Mouse (Mus musculus) limb, embryonic 15.5 days (tissue): Measurements from ENCODE around the gene Catsperg2. TPM values are rescaled to one million over a fixed set of nuclear protein-coding genes. Genes with fewer than 3 reads are reported as not detected.
"Not testable (repeated sequence)": the region's sequence is repeated elsewhere in the genome, so short reads cannot be mapped to it uniquely, and the experiment has no call there.

Source experiments
- ATAC-seq: fragments of 200-750 bp; cut with Nextera tagmentation; 2 replicates; pipeline ENCODE4 v1.8.0; 2017; ENCODE audit warnings: low read depth, moderate TSS enrichment; ENCODE audit not compliant: insufficient number of reproducible peaks, low FRiP score, low TSS enrichment
- H3K27ac ChIP-seq: fragments of 300-500 bp; sonication (generic); 2 replicates; pipeline ENCODE4 v1.5.1; 2015; ENCODE audit warnings: moderate library complexity, mild to moderate bottlenecking, inconsistent platforms
- H3K27me3 ChIP-seq: fragments of 300-500 bp; sonication (generic); 2 replicates; pipeline ENCODE4 v1.6.1; 2015; ENCODE audit warnings: inconsistent platforms
- H3K36me3 ChIP-seq: fragments of 300-500 bp; sonication (generic); 2 replicates; pipeline ENCODE4 v1.6.1; 2015; ENCODE audit warnings: inconsistent platforms
- H3K4me1 ChIP-seq: fragments of 300-500 bp; sonication (generic); 2 replicates; pipeline ENCODE4 v1.6.1; 2015; ENCODE audit warnings: inconsistent platforms
- H3K4me2 ChIP-seq: fragments of 300-500 bp; sonication (generic); 2 replicates; pipeline ENCODE4 v1.6.1; 2015; ENCODE audit warnings: mild to moderate bottlenecking, inconsistent platforms
- H3K4me3 ChIP-seq: fragments of 300-500 bp; sonication (generic); 2 replicates; pipeline ENCODE4 v1.5.1; 2015; ENCODE audit warnings: mild to moderate bottlenecking, inconsistent platforms
- H3K9ac ChIP-seq: fragments of 300-500 bp; sonication (generic); 2 replicates; pipeline ENCODE4 v1.6.1; 2015; ENCODE audit warnings: inconsistent platforms
- H3K9me3 ChIP-seq: fragments of 300-500 bp; sonication (generic); 2 replicates; pipeline ENCODE4 v1.6.1; 2016; ENCODE audit warnings: inconsistent platforms
- WGBS: fragments of 180-500 bp; shearing (Covaris S2); methylation state at CpG from one replicate; pipeline ENCODE4 v1.1.7; 2015; 5-methylcytosine and 5-hydroxymethylcytosine counted together
- polyA plus RNA-seq: library from polyadenylated mRNA; unstranded; fragments of >200 nt; fragmentation: Nextera tagmentation; extraction: Ambion mirVana; gene quantifications from 2 replicates; pipeline ENCODE4 v1.2.1, GENCODE M21; 2015

Gene Catsperg2
- not detected in 2 replicates for polyA plus RNA-seq

GRCm38 (mm10) chr7:29726860-29727259 lies at the start of gene Catsperg2:
Catsperg2 (minus strand) TSS chr7:29727032.
- H3K9me3 ChIP-seq, H3K9ac ChIP-seq, H3K36me3 ChIP-seq, H3K27me3 ChIP-seq, ATAC-seq, H3K27ac ChIP-seq, H3K4me1 ChIP-seq: not testable (repeated sequence)
- WGBS, result 61% methylated on average over 11 of the region's 11 CpGs
- peak within 1 kb of the TSS; percentile 12; the same call in 1 of the 2 replicates for H3K4me2 ChIP-seq
- 0 out of 2 replicates have a peak within 1 kb of the TSS, but pooled peaks have one; percentile 7 for H3K4me3 ChIP-seq

- ATAC-seq, result no peak
- WGBS, result 95% methylated on average over 19 of the region's 19 CpGs
- Histone ChIP-seq H3K4me1 (no peaks in the 10 kb centered on the region), H3K36me3 (peaks cover 76% of the 10 kb centered on the region), H3K4me3 (no peak overlapping the region), H3K27me3 (no peaks in the 10 kb centered on the region), H3K27ac (no peak overlapping the region), H3K4me2 (no peak overlapping the region), H3K9ac (no peak overlapping the region), H3K9me3 (no peaks in the 10 kb centered on the region)
These were observed 49.7 kb upstream of the Catsperg2 start for GRCm38 (mm10) chr7:29776568-29776967.

GRCm38 (mm10) chr7:29774371-29774770 lies 47.5 kb upstream of the Catsperg2 start:
- Histone ChIP-seq H3K9me3 (no peaks in the 10 kb centered on the region), H3K36me3 (peaks cover 79% of the 10 kb centered on the region), H3K4me2 (no peak overlapping the region), H3K4me3 (no peak overlapping the region), H3K9ac (no peak overlapping the region), H3K27me3 (no peaks in the 10 kb centered on the region), H3K4me1 (peaks cover 7% of the 10 kb centered on the region), H3K27ac (no peak overlapping the region)
- ATAC-seq, result no peak
- WGBS, result 90% methylated on average over 3 of the region's 3 CpGs

GRCm38 (mm10) chr7:29773503-29773902 lies 46.7 kb upstream of the Catsperg2 start:
- no peak overlapping the region for H3K9ac ChIP-seq
- no peak overlapping the region for H3K27ac ChIP-seq
- H3K4me3 ChIP-seq, result no peak overlapping the region
- peaks cover 11% of the 10 kb centered on the region for H3K4me1 ChIP-seq
- H3K27me3 ChIP-seq, result no peaks in the 10 kb centered on the region
- H3K4me2 ChIP-seq, result no peak overlapping the region
- no peaks in the 10 kb centered on the region for H3K9me3 ChIP-seq
- ATAC-seq, result no peak
- 86% methylated on average over 7 of the region's 7 CpGs for WGBS
- peaks cover 70% of the 10 kb centered on the region for H3K36me3 ChIP-seq

- Histone ChIP-seq H3K9ac (peak overlapping the region; percentile 58), H3K27ac (peak overlapping the region; percentile 95), H3K4me1 (peaks cover 16% of the 10 kb centered on the region), H3K9me3 (no peaks in the 10 kb centered on the region), H3K4me2 (peak overlapping the region; percentile 56), H3K4me3 (peak overlapping the region; percentile 79), H3K36me3 (peaks cover 31% of the 10 kb centered on the region), H3K27me3 (no peaks in the 10 kb centered on the region)
- no peak for ATAC-seq
- 6% methylated on average over 10 of the region's 10 CpGs for WGBS
These were observed 42.1 kb upstream of the Catsperg2 start for GRCm38 (mm10) chr7:29768980-29769379.

- peak; percentile 89 for ATAC-seq
- under 1% methylated on average over 32 of the region's 32 CpGs for WGBS
These were observed 41.5 kb upstream of the Catsperg2 start, which contains the start of gene Zfp84 for GRCm38 (mm10) chr7:29768090-29768900. Zfp84 (plus strand) TSS chr7:29768552.

GRCm38 (mm10) chr7:29767058-29767686 lies 40.3 kb upstream of the Catsperg2 start:
- peaks cover 16% of the 10 kb centered on the region for H3K4me1 ChIP-seq
- H3K27ac ChIP-seq, result peak overlapping the region; percentile 78
- peak overlapping the region; percentile 79 for H3K4me3 ChIP-seq
- H3K9me3 ChIP-seq, result no peaks in the 10 kb centered on the region
- 2% methylated on average over 15 of the region's 15 CpGs for whole genome bisulfite sequencing
- peak overlapping the region; percentile 43 for H3K9ac ChIP-seq
- peak; percentile 53 for ATAC-seq
- no peaks in the 10 kb centered on the region for H3K27me3 ChIP-seq
- peak overlapping the region; percentile 57 for H3K4me2 ChIP-seq
- peaks cover 15% of the 10 kb centered on the region for H3K36me3 ChIP-seq

More at GRCm38 (mm10) chr7:29768090-29768900, 41.5 kb upstream of the Catsperg2 start, which contains the start of gene Zfp84:
- peak within 1 kb of the TSS; percentile 57 for H3K4me2 ChIP-seq
- H3K27ac ChIP-seq, result peak within 1 kb of the TSS; percentile 95
- H3K4me3 ChIP-seq, result peak within 1 kb of the TSS; percentile 79
- peaks cover 24% of the 10 kb centered on the region for H3K36me3 ChIP-seq
- H3K27me3 ChIP-seq, result no peaks in the 10 kb centered on the region
- H3K9ac ChIP-seq, result peak within 1 kb of the TSS; percentile 58
- no peaks in the 10 kb centered on the region for H3K9me3 ChIP-seq
- peaks cover 16% of the 10 kb centered on the region for H3K4me1 ChIP-seq

- Histone ChIP-seq H3K9ac (no peak overlapping the region), H3K4me2 (no peak overlapping the region), H3K4me3 (no peak overlapping the region), H3K4me1 (peaks cover 13% of the 10 kb centered on the region), H3K27ac (no peak overlapping the region), H3K36me3 (0 out of 2 replicates have a peak, but pooled peaks cover 5% of the 10 kb centered on the region), H3K27me3 (no peaks in the 10 kb centered on the region), H3K9me3 (no peaks in the 10 kb centered on the region)
- ATAC-seq, result no peak
- 76% methylated on average over 7 of the region's 7 CpGs for WGBS
These were observed 37.9 kb upstream of the Catsperg2 start for GRCm38 (mm10) chr7:29764702-29765101.

- no peak overlapping the region for H3K4me2 ChIP-seq
- no peak overlapping the region for H3K27ac ChIP-seq
- H3K4me3 ChIP-seq, result no peak overlapping the region
- whole genome bisulfite sequencing, result 87% methylated on average over 5 of the region's 5 CpGs
- no peaks in the 10 kb centered on the region for H3K9me3 ChIP-seq
- H3K4me1 ChIP-seq, result no peaks in the 10 kb centered on the region
- no peak overlapping the region for H3K9ac ChIP-seq
- 0 out of 2 replicates have a peak, but pooled peaks cover 5% of the 10 kb centered on the region for H3K36me3 ChIP-seq
- ATAC-seq, result no peak
- no peaks in the 10 kb centered on the region for H3K27me3 ChIP-seq
These were observed 33.6 kb upstream of the Catsperg2 start for GRCm38 (mm10) chr7:29760476-29760875.

GRCm38 (mm10) chr7:29742258-29742657 lies 15.4 kb upstream of the Catsperg2 start:
- no peak overlapping the region for H3K4me2 ChIP-seq
- no peak overlapping the region for H3K4me3 ChIP-seq
- H3K36me3 ChIP-seq, result no peaks in the 10 kb centered on the region
- H3K27me3 ChIP-seq, result no peaks in the 10 kb centered on the region
- no peak overlapping the region for H3K27ac ChIP-seq
- ATAC-seq, result no peak
- 89% methylated on average over 3 of the region's 3 CpGs for WGBS
- H3K4me1 ChIP-seq, result no peaks in the 10 kb centered on the region
- no peak overlapping the region for H3K9ac ChIP-seq
- H3K9me3 ChIP-seq, result no peaks in the 10 kb centered on the region

GRCm38 (mm10) chr7:29728055-29728454 lies 1.2 kb upstream of the Catsperg2 start:
- Histone ChIP-seq H3K9me3 (peaks cover 4% of the 10 kb centered on the region; the same call in 1 of the 2 replicates), H3K4me2 (no peak overlapping the region), H3K4me3 (no peak overlapping the region), H3K4me1 (no peaks in the 10 kb centered on the region), H3K36me3 (no peaks in the 10 kb centered on the region), H3K9ac (no peak overlapping the region), H3K27ac (no peak overlapping the region), H3K27me3 (no peaks in the 10 kb centered on the region)
- 77% methylated on average over 2 of the region's 2 CpGs for WGBS
- no peak for ATAC-seq
